Comparison of ENCODE assay signal across 12 mouse cellular contexts in genomic region chr7:99224225-99224624, GRCm38 (mm10). TPM values are rescaled to one million over a fixed set of nuclear protein-coding genes. Genes with fewer than 3 reads are reported as not detected.
DNase-seq lines count a peak whose midpoint lies in the region; ATAC-seq and TF ChIP-seq lines count a peak whose summit lies in the region.
"Had no signal": no experiment of that assay in that cellular context is flagged by ENCODE, and none has a peak within 500 bp of the region (broad histone marks: within the 10 kb centered on the region; RNA-seq: fewer than 3 reads in every experiment).

No protein-coding gene starts in this region.

- H3K27ac ChIP-seq in hindbrain, postnatal 0 days: no peak overlapping the region
- no peak overlapping the region for H3K27ac ChIP-seq in hindbrain, embryonic 11.5 days (ENCODE audit: low read depth, low read length)
- H3K27ac ChIP-seq in kidney, postnatal 0 days: 0 out of 2 replicates have a peak overlapping the region, but pooled peaks have one; percentile 69
- H3K27ac ChIP-seq: embryonic facial prominence, embryonic 12.5 days; hindbrain, embryonic 14.5 days had no signal

- ATAC-seq in hindbrain, postnatal 0 days: no peak
- no peak for ATAC-seq in hindbrain, embryonic 11.5 days (ENCODE audit: low FRiP score)
- ATAC-seq in kidney, postnatal 0 days (replicated peaks; ENCODE audit: low FRiP score, low read depth): peak; percentile 18; the same call in 1 of the 2 replicates
- no peak for ATAC-seq in megakaryocyte progenitor cell, adult 5-6 weeks (replicated peaks; ENCODE audit: poor library complexity)

- H3K9me3 ChIP-seq in hindbrain, postnatal 0 days (ENCODE audit: low read length): no peaks in the 10 kb centered on the region
- no peaks in the 10 kb centered on the region for H3K9me3 ChIP-seq in hindbrain, embryonic 11.5 days (ENCODE audit: control insufficient read depth, low read length)
- H3K9me3 ChIP-seq in kidney, postnatal 0 days (replicated peaks; ENCODE audit: low read length): no peaks in the 10 kb centered on the region
- H3K9me3 ChIP-seq: embryonic facial prominence, embryonic 12.5 days had no signal

- no peak overlapping the region for H3K4me2 ChIP-seq in hindbrain, postnatal 0 days (ENCODE audit: low read depth, low read length)
- H3K4me2 ChIP-seq in hindbrain, embryonic 11.5 days (replicated peaks; ENCODE audit: low read depth, low read length): no peak overlapping the region
- H3K4me2 ChIP-seq in kidney, postnatal 0 days (ENCODE audit: low read length): no peak overlapping the region
- H3K4me2 ChIP-seq: embryonic facial prominence, embryonic 12.5 days; hindbrain, embryonic 14.5 days had no signal

- H3K27me3 ChIP-seq in hindbrain, postnatal 0 days (ENCODE audit: insufficient read depth, low read length): no peaks in the 10 kb centered on the region
- no peaks in the 10 kb centered on the region for H3K27me3 ChIP-seq in hindbrain, embryonic 11.5 days (ENCODE audit: control insufficient read depth, insufficient read depth, low read length)
- no peaks in the 10 kb centered on the region for H3K27me3 ChIP-seq in kidney, postnatal 0 days (ENCODE audit: insufficient read depth, low read length)
- H3K27me3 ChIP-seq: embryonic facial prominence, embryonic 12.5 days had no signal

- no peak for DNase-seq in hindbrain, postnatal 0 days (ENCODE audit: low spot score)
- no peak for DNase-seq in hindbrain, embryonic 11.5 days (ENCODE audit: low spot score)
- DNase-seq in A20 (ENCODE audit: low read depth, low spot score) (peak; percentile 34), ZHBTc4 (ENCODE audit: low read depth, low spot score) (peak; percentile 23)
- DNase-seq in kidney, postnatal 0 days (ENCODE audit: low spot score): peak; percentile 22
- no peak for DNase-seq in right cerebral cortex, postnatal 14 days
- DNase-seq in spleen, adult 12 weeks (ENCODE audit: low spot score): no peak
- DNase-seq: gastrocnemius, postnatal 14 days had no signal

- H3K4me1 ChIP-seq in hindbrain, postnatal 0 days (ENCODE audit: insufficient read depth, low read length): no peaks in the 10 kb centered on the region
- no peaks in the 10 kb centered on the region for H3K4me1 ChIP-seq in hindbrain, embryonic 11.5 days (replicated peaks; ENCODE audit: control insufficient read depth, insufficient read depth, low read length)
- H3K4me1 ChIP-seq in kidney, postnatal 0 days (replicated peaks; ENCODE audit: insufficient read depth, low read length): no peaks in the 10 kb centered on the region
- H3K4me1 ChIP-seq: embryonic facial prominence, embryonic 12.5 days had no signal

- 60% methylated on average over 7 of the region's 7 CpGs for WGBS in hindbrain, postnatal 0 days
- WGBS in hindbrain, embryonic 11.5 days: 68% methylated on average over 7 of the region's 7 CpGs
- 74% methylated on average over 7 of the region's 7 CpGs for WGBS in kidney, postnatal 0 days

- H3K4me3 ChIP-seq in hindbrain, postnatal 0 days (ENCODE audit: low read length): no peak overlapping the region
- H3K4me3 ChIP-seq in hindbrain, embryonic 11.5 days (ENCODE audit: low read depth, low read length): no peak overlapping the region
- no peak overlapping the region for H3K4me3 ChIP-seq in kidney, postnatal 0 days (replicated peaks; ENCODE audit: low read depth, low read length)
- H3K4me3 ChIP-seq: embryonic facial prominence, embryonic 12.5 days; myocyte had no signal

- H3K36me3 ChIP-seq in hindbrain, postnatal 0 days (ENCODE audit: insufficient read depth, low read length): no peaks in the 10 kb centered on the region
- H3K36me3 ChIP-seq in hindbrain, embryonic 11.5 days (ENCODE audit: control insufficient read depth, insufficient read depth, low read length): no peaks in the 10 kb centered on the region
- no peaks in the 10 kb centered on the region for H3K36me3 ChIP-seq in kidney, postnatal 0 days (ENCODE audit: insufficient read depth, low read length)
- H3K36me3 ChIP-seq: embryonic facial prominence, embryonic 12.5 days had no signal

- no peak overlapping the region for H3K9ac ChIP-seq in hindbrain, postnatal 0 days (replicated peaks; ENCODE audit: low read length)
- no peak overlapping the region for H3K9ac ChIP-seq in hindbrain, embryonic 11.5 days (ENCODE audit: low read depth, low read length)
- no peak overlapping the region for H3K9ac ChIP-seq in kidney, postnatal 0 days (ENCODE audit: low read depth, low read length)
- H3K9ac ChIP-seq: embryonic facial prominence, embryonic 12.5 days; hindbrain, embryonic 14.5 days had no signal

- peak; percentile 51 for TF ChIP-seq CTCF in hindbrain, postnatal 0 days (IDR thresholded peaks at IDR 0.05; ENCODE audit: low read depth)
- TF ChIP-seq CTCF in kidney, postnatal 0 days (IDR thresholded peaks at IDR 0.05; ENCODE audit: low read depth): peak; percentile 47

RNA-seq across cellular contexts. Expression of gene Mogat2, which starts 14.2 kb away (rescaled TPM):
- 1.2 TPM in 1 of 2 replicates, not detected in the other for total RNA-seq in hindbrain, postnatal 0 days (2014; rRNA removed)
- polyA plus RNA-seq in hindbrain, postnatal 0 days (2015; fragmentation: Nextera tagmentation; extraction: Ambion mirVana): 0.29 TPM in 2 replicates
- polyA plus RNA-seq in hindbrain, embryonic 11.5 days (2014; fragmentation: Nextera tagmentation; extraction: Ambion mirVana): 11.1 and 14.5 TPM in 2 replicates
- 18.3 and 21.8 TPM in 2 replicates for polyA plus RNA-seq in kidney, postnatal 0 days (2015; fragmentation: Nextera tagmentation; extraction: Ambion mirVana)
- total RNA-seq in megakaryocyte progenitor cell, adult 5-6 weeks (2015): 7.4 and 8.2 TPM in 2 replicates
- 8.2 and 9.8 TPM in 2 replicates for total RNA-seq in megakaryocyte progenitor cell, adult 5-6 weeks (2017)

RNA-seq across cellular contexts. Expression of gene Dgat2, which starts 41.7 kb away (rescaled TPM):
- 37.8 TPM in 2 replicates for total RNA-seq in hindbrain, postnatal 0 days (2014; rRNA removed)
- 28.3 and 29.9 TPM in 2 replicates for polyA plus RNA-seq in hindbrain, postnatal 0 days (2015; fragmentation: Nextera tagmentation; extraction: Ambion mirVana)
- 9.4 and 11.2 TPM in 2 replicates for polyA plus RNA-seq in hindbrain, embryonic 11.5 days (2014; fragmentation: Nextera tagmentation; extraction: Ambion mirVana)
- polyA plus RNA-seq in kidney, postnatal 0 days (2015; fragmentation: Nextera tagmentation; extraction: Ambion mirVana): 53.1 and 57.3 TPM in 2 replicates
- total RNA-seq in megakaryocyte progenitor cell, adult 5-6 weeks (2015): 11.4 and 12.2 TPM in 2 replicates
- total RNA-seq in megakaryocyte progenitor cell, adult 5-6 weeks (2017): 8.5 and 12.2 TPM in 2 replicates

RNA-seq across cellular contexts. Expression of gene Map6, which starts 43.0 kb away (rescaled TPM):
- total RNA-seq in hindbrain, postnatal 0 days (2014; rRNA removed): 292 and 327 TPM in 2 replicates
- 97.4 and 111 TPM in 2 replicates for polyA plus RNA-seq in hindbrain, postnatal 0 days (2015; fragmentation: Nextera tagmentation; extraction: Ambion mirVana)
- polyA plus RNA-seq in hindbrain, embryonic 11.5 days (2014; fragmentation: Nextera tagmentation; extraction: Ambion mirVana): 49.6 and 51.8 TPM in 2 replicates
- polyA plus RNA-seq in kidney, postnatal 0 days (2015; fragmentation: Nextera tagmentation; extraction: Ambion mirVana): 1.7 and 1.8 TPM in 2 replicates
- 0.56 TPM in 1 of 2 replicates, not detected in the other for total RNA-seq in megakaryocyte progenitor cell, adult 5-6 weeks (2015)
- not detected in 2 replicates for total RNA-seq in megakaryocyte progenitor cell, adult 5-6 weeks (2017)

Comparison
In these comparisons a context has a peak if more than half of its experiments do, and no peak if none do; other contexts are left out.
1. DNase-seq: peak in A20 (single experiment), ZHBTc4 (single experiment) and kidney, postnatal 0 days (single experiment); none in hindbrain, postnatal 0 days (single experiment), hindbrain, embryonic 11.5 days (single experiment), right cerebral cortex, postnatal 14 days (single experiment) and spleen, adult 12 weeks (single experiment).
2. RNA of gene Map6, which starts 43.0 kb away (polyA plus RNA-seq): 97.4 to 111 TPM in hindbrain, postnatal 0 days and 49.6 to 51.8 TPM in hindbrain, embryonic 11.5 days; 1.7 to 1.8 TPM in kidney, postnatal 0 days; every median in the first group is over 10 times any median in the second.